Mouse (Mus musculus): Measurements from ENCODE around the gene Timmdc1. TPM values are rescaled to one million over a fixed set of nuclear protein-coding genes. Genes with fewer than 3 reads are reported as not detected.
A peak's percentile ranks its signal among the peaks of the same experiment; 100 is the strongest.

Timmdc1 gene
- polyA plus RNA-seq, 1 experiment from 2014 or later = 35.0 TPM

DNA sequence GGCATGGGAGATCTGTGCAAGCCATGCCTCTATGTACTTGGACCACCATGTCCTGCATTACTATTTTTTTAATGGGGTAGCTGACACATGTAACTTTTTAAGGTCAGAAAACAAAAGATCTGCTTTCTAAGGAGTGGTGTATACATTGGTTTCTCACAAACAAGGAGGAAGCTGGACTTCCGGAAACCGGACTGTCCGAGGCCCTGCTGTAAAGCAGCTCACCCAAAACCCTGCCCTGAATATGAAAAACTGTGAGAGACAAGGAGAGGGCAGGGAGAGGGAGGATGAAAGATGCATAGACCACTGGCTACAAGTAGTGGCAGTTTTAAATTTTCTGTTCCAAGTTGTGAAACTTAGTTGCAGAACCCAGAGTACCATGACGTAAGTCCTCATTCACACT is 62.5 kb downstream of the Timmdc1 start:
- 89% methylated on average over 4 of the region's 4 CpGs for WGBS
- Histone ChIP-seq H3K36me3 (ENCODE audit: control insufficient read depth, insufficient read depth) (no peaks in the 10 kb centered on the region), H3K4me2 (ENCODE audit: low read depth, low read length) (no peak overlapping the region), H3K4me1 (ENCODE audit: control insufficient read depth, insufficient read depth, low read length) (no peaks in the 10 kb centered on the region), H3K27me3 (ENCODE audit: control insufficient read depth, insufficient read depth, low read length) (no peaks in the 10 kb centered on the region), H3K9me3 (replicated peaks; ENCODE audit: control insufficient read depth, low read length) (no peaks in the 10 kb centered on the region), H3K4me3 (ENCODE audit: low read length) (no peak overlapping the region), H3K9ac (ENCODE audit: low read length) (no peak overlapping the region), H3K27ac (ENCODE audit: low read length) (no peak overlapping the region)
- ATAC-seq (replicated peaks; ENCODE audit: extremely low read depth, insufficient read depth, low FRiP score) = no peak

DNA sequence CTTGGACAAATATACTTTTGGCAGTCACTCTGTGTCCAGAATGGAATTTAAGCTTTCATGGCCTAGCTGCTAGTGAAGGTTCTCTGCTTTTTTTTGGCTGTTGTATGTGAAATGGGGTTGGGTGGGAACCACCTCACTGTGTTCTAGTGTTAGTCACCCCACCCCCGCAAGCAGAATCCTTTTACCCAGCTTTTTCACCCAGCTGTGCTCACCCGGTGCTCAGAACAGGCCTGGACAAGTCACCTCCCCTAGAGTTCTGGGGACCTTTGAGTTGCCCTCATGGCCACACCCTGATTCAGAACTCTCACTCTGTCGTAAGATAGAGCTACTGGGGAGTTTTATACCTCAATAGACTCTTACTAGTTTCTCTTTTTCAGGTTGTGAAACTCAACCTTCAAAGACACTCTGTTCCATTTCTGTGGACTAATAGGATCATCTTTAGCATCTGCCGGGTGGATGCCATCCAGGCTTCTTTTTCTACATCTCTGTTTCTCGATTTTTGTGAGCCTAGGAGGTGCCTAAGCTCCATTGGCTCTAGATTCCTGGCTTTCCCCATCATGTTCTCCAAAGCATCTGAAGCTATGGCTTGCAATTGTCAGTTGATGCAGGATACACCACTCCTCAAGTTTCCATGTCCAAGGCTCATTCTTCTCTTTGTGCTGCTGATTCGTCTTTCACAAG is 63.7 kb downstream of the Timmdc1 start:
- no peak overlapping the region for H3K4me2 ChIP-seq (ENCODE audit: low read depth, low read length)
- no peak overlapping the region for H3K27ac ChIP-seq (ENCODE audit: low read length)
- H3K4me1 ChIP-seq (ENCODE audit: control insufficient read depth, insufficient read depth, low read length) = no peaks in the 10 kb centered on the region
- H3K4me3 ChIP-seq (ENCODE audit: low read length) = no peak overlapping the region
- 66% methylated on average over 6 of the region's 6 CpGs for WGBS
- H3K9me3 ChIP-seq (replicated peaks; ENCODE audit: control insufficient read depth, low read length) = no peaks in the 10 kb centered on the region
- no peaks in the 10 kb centered on the region for H3K27me3 ChIP-seq (ENCODE audit: control insufficient read depth, insufficient read depth, low read length)
- no peaks in the 10 kb centered on the region for H3K36me3 ChIP-seq (ENCODE audit: control insufficient read depth, insufficient read depth)
- no peak for ATAC-seq (replicated peaks; ENCODE audit: extremely low read depth, insufficient read depth, low FRiP score)
- H3K9ac ChIP-seq (ENCODE audit: low read length) = no peak overlapping the region

GRCm38 (mm10) chr16:38456812-38457567 is 65.5 kb downstream of the Timmdc1 start:
- no peaks in the 10 kb centered on the region for H3K9me3 ChIP-seq (replicated peaks; ENCODE audit: control insufficient read depth, low read length)
- H3K4me3 ChIP-seq (ENCODE audit: low read length) = no peak overlapping the region
- no peaks in the 10 kb centered on the region for H3K27me3 ChIP-seq (ENCODE audit: control insufficient read depth, insufficient read depth, low read length)
- H3K4me1 ChIP-seq (ENCODE audit: control insufficient read depth, insufficient read depth, low read length) = peaks cover 3% of the 10 kb centered on the region; the same call in 1 of the 2 replicates
- ATAC-seq (replicated peaks; ENCODE audit: extremely low read depth, insufficient read depth, low FRiP score) = no peak
- no peaks in the 10 kb centered on the region for H3K36me3 ChIP-seq (ENCODE audit: control insufficient read depth, insufficient read depth)
- no peak overlapping the region for H3K27ac ChIP-seq (ENCODE audit: low read length)
- H3K9ac ChIP-seq (ENCODE audit: low read length) = no peak overlapping the region
- 52% methylated on average over 11 of the region's 11 CpGs for WGBS
- no peak overlapping the region for H3K4me2 ChIP-seq (ENCODE audit: low read depth, low read length)

- 65% methylated on average over 17 of the region's 17 CpGs for whole genome bisulfite sequencing
- H3K9me3 ChIP-seq (replicated peaks; ENCODE audit: control insufficient read depth, low read length) = no peaks in the 10 kb centered on the region
- ATAC-seq (replicated peaks; ENCODE audit: extremely low read depth, insufficient read depth, low FRiP score) = no peak
- no peaks in the 10 kb centered on the region for H3K27me3 ChIP-seq (ENCODE audit: control insufficient read depth, insufficient read depth, low read length)
- no peak within 1 kb of the TSS for H3K4me3 ChIP-seq (ENCODE audit: low read length)
- no peak within 1 kb of the TSS for H3K27ac ChIP-seq (ENCODE audit: low read length)
- H3K4me2 ChIP-seq (ENCODE audit: low read depth, low read length) = no peak within 1 kb of the TSS
- H3K4me1 ChIP-seq (ENCODE audit: control insufficient read depth, insufficient read depth, low read length) = peaks cover 10% of the 10 kb centered on the region
- H3K9ac ChIP-seq (ENCODE audit: low read length) = no peak within 1 kb of the TSS
- H3K36me3 ChIP-seq (ENCODE audit: control insufficient read depth, insufficient read depth) = no peaks in the 10 kb centered on the region
Observed at GRCm38 (mm10) chr16:38455511-38456418, 66.7 kb downstream of the Timmdc1 start, which contains the start of gene Cd80. TSS of gene Cd80 (plus strand) at chr16:38455561.

GRCm38 (mm10) chr16:38454533-38455254 is 67.8 kb downstream of the Timmdc1 start:
- H3K36me3 ChIP-seq (ENCODE audit: control insufficient read depth, insufficient read depth) = no peaks in the 10 kb centered on the region; the same call in 1 of the 2 replicates
- no peak overlapping the region for H3K9ac ChIP-seq (ENCODE audit: low read length)
- H3K4me2 ChIP-seq (ENCODE audit: low read depth, low read length) = no peak overlapping the region
- H3K4me3 ChIP-seq (ENCODE audit: low read length) = no peak overlapping the region
- ATAC-seq (replicated peaks; ENCODE audit: extremely low read depth, insufficient read depth, low FRiP score) = no peak
- H3K27ac ChIP-seq (ENCODE audit: low read length) = no peak overlapping the region
- no peaks in the 10 kb centered on the region for H3K27me3 ChIP-seq (ENCODE audit: control insufficient read depth, insufficient read depth, low read length)
- H3K4me1 ChIP-seq (ENCODE audit: control insufficient read depth, insufficient read depth, low read length) = peaks cover 10% of the 10 kb centered on the region
- 73% methylated on average over 11 of the region's 11 CpGs for WGBS
- H3K9me3 ChIP-seq (replicated peaks; ENCODE audit: control insufficient read depth, low read length) = no peaks in the 10 kb centered on the region

- ATAC-seq (replicated peaks; ENCODE audit: extremely low read depth, insufficient read depth, low FRiP score) = no peak
- Histone ChIP-seq H3K4me1 (ENCODE audit: control insufficient read depth, insufficient read depth, low read length) (peaks cover 10% of the 10 kb centered on the region), H3K9me3 (replicated peaks; ENCODE audit: control insufficient read depth, low read length) (no peaks in the 10 kb centered on the region), H3K27me3 (ENCODE audit: control insufficient read depth, insufficient read depth, low read length) (no peaks in the 10 kb centered on the region), H3K36me3 (ENCODE audit: control insufficient read depth, insufficient read depth) (peaks cover 4% of the 10 kb centered on the region), H3K27ac (ENCODE audit: low read length) (no peak overlapping the region), H3K4me2 (ENCODE audit: low read depth, low read length) (no peak overlapping the region), H3K4me3 (ENCODE audit: low read length) (no peak overlapping the region), H3K9ac (ENCODE audit: low read length) (no peak overlapping the region)
- WGBS = 80% methylated on average over 4 of the region's 4 CpGs
Observed at GRCm38 (mm10) chr16:38453952-38454351, 68.5 kb downstream of the Timmdc1 start.

- peak overlapping the region; percentile 90 for H3K9ac ChIP-seq (ENCODE audit: low read length)
- 31% methylated on average over 3 of the region's 3 CpGs for WGBS
- peak overlapping the region; percentile 72 for H3K4me2 ChIP-seq (ENCODE audit: low read depth, low read length)
- H3K4me3 ChIP-seq (ENCODE audit: low read length) = peak overlapping the region; percentile 74
- no peak for ATAC-seq (replicated peaks; ENCODE audit: extremely low read depth, insufficient read depth, low FRiP score)
- no peaks in the 10 kb centered on the region for H3K9me3 ChIP-seq (replicated peaks; ENCODE audit: control insufficient read depth, low read length)
- H3K36me3 ChIP-seq (ENCODE audit: control insufficient read depth, insufficient read depth) = peaks cover 4% of the 10 kb centered on the region
- H3K27me3 ChIP-seq (ENCODE audit: control insufficient read depth, insufficient read depth, low read length) = no peaks in the 10 kb centered on the region
- H3K27ac ChIP-seq (ENCODE audit: low read length) = peak overlapping the region; percentile 87
- H3K4me1 ChIP-seq (ENCODE audit: control insufficient read depth, insufficient read depth, low read length) = peaks cover 10% of the 10 kb centered on the region
Observed at GRCm38 (mm10) chr16:38453203-38453553, 69.3 kb downstream of the Timmdc1 start.

GRCm38 (mm10) chr16:38452442-38453202 is 69.8 kb downstream of the Timmdc1 start, which contains the start of gene Adprh:
TSS of gene Adprh (minus strand) at chr16:38452703.
- WGBS = under 1% methylated on average over 58 of the region's 61 CpGs
- ATAC-seq (replicated peaks; ENCODE audit: extremely low read depth, insufficient read depth, low FRiP score) = peak; percentile 97
- H3K9me3 ChIP-seq (replicated peaks; ENCODE audit: control insufficient read depth, low read length) = no peaks in the 10 kb centered on the region

More at GRCm38 (mm10) chr16:38452442-38453202, 69.8 kb downstream of the Timmdc1 start, which contains the start of gene Adprh:
- Histone ChIP-seq H3K36me3 (ENCODE audit: control insufficient read depth, insufficient read depth) (peaks cover 6% of the 10 kb centered on the region), H3K27ac (ENCODE audit: low read length) (peak within 1 kb of the TSS; percentile 87), H3K9ac (ENCODE audit: low read length) (peak within 1 kb of the TSS; percentile 90), H3K27me3 (ENCODE audit: control insufficient read depth, insufficient read depth, low read length) (no peaks in the 10 kb centered on the region), H3K4me3 (ENCODE audit: low read length) (peak within 1 kb of the TSS; percentile 74), H3K4me1 (ENCODE audit: control insufficient read depth, insufficient read depth, low read length) (peaks cover 10% of the 10 kb centered on the region), H3K4me2 (ENCODE audit: low read depth, low read length) (peak within 1 kb of the TSS; percentile 72)
